Mouse (Mus musculus) ES-E14 (cell line): ENCODE data around the gene Mapk3. TPM values are rescaled to one million over a fixed set of nuclear protein-coding genes. Genes with fewer than 3 reads are reported as not detected.

Source experiments
- DNase-seq: peaks from one replicate; pipeline ENCODE4 v3.0.0-alpha.2; 2013; ENCODE audit warnings: low read depth, low spot score
- H3K27ac ChIP-seq: 2 replicates; pipeline ENCODE4 v1.5.1; 2012; ENCODE audit warnings: low read depth, mild to moderate bottlenecking, low read length, moderate library complexity, mixed read lengths; ENCODE audit not compliant: poor library complexity, insufficient read depth, severe bottlenecking
- H3K36me3 ChIP-seq: 2 replicates; pipeline ENCODE4 v1.6.1; 2012; ENCODE audit warnings: mild to moderate bottlenecking, low read length, moderate library complexity, mixed read lengths; ENCODE audit not compliant: control insufficient read depth, poor library complexity, insufficient read depth, severe bottlenecking
- H3K4me1 ChIP-seq, 2 experiments: fragments of 150-350 bp in 1 of 2; sonication (generic) in 1 of 2; 2 replicates each; pipeline ENCODE4 v1.6.1; 2012; ENCODE audit warnings: low read length in 2 of 2, mild to moderate bottlenecking in 1 of 2, mixed read lengths in 1 of 2; ENCODE audit not compliant: control insufficient read depth in 2 of 2, insufficient read depth in 2 of 2, poor library complexity in 1 of 2
- H3K4me3 ChIP-seq, 2 experiments: fragments of 150-350 bp in 1 of 2; sonication (generic) in 1 of 2; 2 replicates each; pipeline ENCODE4 v1.5.1; 2012; ENCODE audit warnings: low read length in 2 of 2, low read depth in 1 of 2, mild to moderate bottlenecking in 1 of 2, mixed read lengths in 1 of 2; ENCODE audit not compliant: insufficient read depth in 1 of 2, poor library complexity in 1 of 2, severe bottlenecking in 1 of 2
- H3K9ac ChIP-seq: 2 replicates; pipeline ENCODE4 v1.6.1; 2012; ENCODE audit warnings: low read depth, mild to moderate bottlenecking, low read length, mixed read lengths; ENCODE audit not compliant: poor library complexity, insufficient read depth, severe bottlenecking
- H3K9me3 ChIP-seq: fragments of 150-350 bp; sonication (generic); 2 replicates; pipeline ENCODE4 v1.6.1; 2012; ENCODE audit warnings: low read depth, mild to moderate bottlenecking, low read length; ENCODE audit not compliant: control insufficient read depth, insufficient read depth
- CHD2 ChIP-seq: IDR thresholded peaks from 2 replicates; pipeline ENCODE4 v1.6.1; 2014; ENCODE audit warnings: mild to moderate bottlenecking, low read depth, low read length, inconsistent platforms
- HCFC1 ChIP-seq: IDR thresholded peaks from 2 replicates; pipeline ENCODE4 v1.6.1; 2012; ENCODE audit warnings: low read length, inconsistent platforms, borderline replicate concordance; ENCODE audit not compliant: insufficient read depth
- MAFK ChIP-seq: IDR thresholded peaks from 2 replicates; pipeline ENCODE4 v1.6.1; 2014; ENCODE audit warnings: mild to moderate bottlenecking, low read depth, low read length, inconsistent platforms; ENCODE audit not compliant: insufficient read depth
- ZC3H11A ChIP-seq: IDR thresholded peaks from 2 replicates; pipeline ENCODE4 v1.6.1; 2012; ENCODE audit warnings: low read depth, mild to moderate bottlenecking, inconsistent platforms, low read length, borderline replicate concordance
- ZNF384 ChIP-seq: IDR thresholded peaks from 2 replicates; pipeline ENCODE4 v1.6.1; 2012; ENCODE audit warnings: low read depth, low read length, inconsistent platforms
- in situ Hi-C, 2 experiments: fragments of 600-800 bp; cut with MboI; formaldehyde crosslinking; loops; one replicate each; pipeline ENCODE4 v1.15.1; 2025; ENCODE audit warnings: low sequenced_read_pairs in 2 of 2, inconsistent platforms in 1 of 2; ENCODE audit not compliant: unreplicated experiment in 2 of 2
- total RNA-seq: library from RNA; depleted of rRNA; stranded (reverse); fragments of 300-350 nt; gene quantifications from 2 replicates; pipeline ENCODE4 v1.2.3, GENCODE M21; 2012

Gene Mapk3
- total RNA-seq, 1 experiment, result 31.1 TPM

DNA sequence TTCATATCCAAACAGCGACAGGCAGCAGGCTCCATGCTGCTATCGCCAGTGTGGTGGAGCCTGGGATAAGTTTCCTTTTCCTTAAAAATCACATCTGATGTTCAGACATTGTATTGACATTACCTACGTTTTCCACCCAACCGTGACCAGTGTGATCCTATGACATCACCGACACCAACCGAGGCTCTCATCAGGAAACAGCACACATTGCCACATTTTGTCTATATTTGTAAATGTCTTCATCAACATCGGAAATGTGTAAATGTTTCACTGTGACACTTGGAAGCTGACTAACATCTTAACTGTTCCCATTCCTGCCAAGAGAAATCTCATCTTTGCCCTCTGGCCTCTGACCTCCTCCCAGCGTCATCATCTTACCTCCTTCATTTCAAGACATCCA is 23.3 kb upstream of the Mapk3 start:
- DNase-seq, result no peak
- Histone ChIP-seq H3K4me1 (no peaks in the 10 kb centered on the region; a peak in 1 of 4 replicates), H3K27ac (no peak overlapping the region), H3K9me3 (no peaks in the 10 kb centered on the region), H3K9ac (no peak overlapping the region), H3K4me3 (no peak overlapping the region), H3K36me3 (no peaks in the 10 kb centered on the region)
- TF ChIP-seq ZNF384 (no peak), CHD2 (no peak), ZC3H11A (no peak), MAFK (no peak), HCFC1 (no peak)
- in situ Hi-C loops, result no loop called here

DNA sequence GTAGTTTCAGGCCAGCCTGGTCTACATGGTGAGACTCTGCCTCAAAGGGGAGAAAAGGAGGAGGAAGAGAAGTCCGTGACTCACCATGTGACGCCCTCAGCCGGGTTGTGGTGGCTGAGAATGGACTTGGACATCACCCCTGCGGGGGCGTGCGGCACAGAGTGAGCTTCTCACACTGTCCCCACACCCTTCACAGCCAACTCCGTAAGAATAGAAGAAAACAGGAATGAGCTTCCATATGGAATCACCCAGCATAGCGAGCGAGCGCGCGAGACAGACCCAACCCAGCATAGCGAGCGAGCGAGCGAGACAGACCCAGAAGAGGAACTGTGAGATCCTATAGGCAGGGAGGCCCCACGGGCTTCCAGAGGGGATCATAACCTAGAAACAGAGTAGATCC is 19.9 kb upstream of the Mapk3 start:
- H3K27ac ChIP-seq, result no peak overlapping the region
- peaks cover 0 to 4% of the 10 kb centered on the region in 2 experiments; a peak in 1 of 4 replicates for H3K4me1 ChIP-seq
- DNase-seq, result no peak
- H3K9ac ChIP-seq, result no peak overlapping the region
- TF ChIP-seq ZNF384, result no peak
- TF ChIP-seq ZC3H11A, result no peak
- TF ChIP-seq HCFC1, result no peak
- TF ChIP-seq CHD2, result no peak
- TF ChIP-seq MAFK, result no peak
- H3K9me3 ChIP-seq, result no peaks in the 10 kb centered on the region
- no peak overlapping the region for H3K4me3 ChIP-seq
- in situ Hi-C loops, result no loop called here
- H3K36me3 ChIP-seq, result no peaks in the 10 kb centered on the region

DNA sequence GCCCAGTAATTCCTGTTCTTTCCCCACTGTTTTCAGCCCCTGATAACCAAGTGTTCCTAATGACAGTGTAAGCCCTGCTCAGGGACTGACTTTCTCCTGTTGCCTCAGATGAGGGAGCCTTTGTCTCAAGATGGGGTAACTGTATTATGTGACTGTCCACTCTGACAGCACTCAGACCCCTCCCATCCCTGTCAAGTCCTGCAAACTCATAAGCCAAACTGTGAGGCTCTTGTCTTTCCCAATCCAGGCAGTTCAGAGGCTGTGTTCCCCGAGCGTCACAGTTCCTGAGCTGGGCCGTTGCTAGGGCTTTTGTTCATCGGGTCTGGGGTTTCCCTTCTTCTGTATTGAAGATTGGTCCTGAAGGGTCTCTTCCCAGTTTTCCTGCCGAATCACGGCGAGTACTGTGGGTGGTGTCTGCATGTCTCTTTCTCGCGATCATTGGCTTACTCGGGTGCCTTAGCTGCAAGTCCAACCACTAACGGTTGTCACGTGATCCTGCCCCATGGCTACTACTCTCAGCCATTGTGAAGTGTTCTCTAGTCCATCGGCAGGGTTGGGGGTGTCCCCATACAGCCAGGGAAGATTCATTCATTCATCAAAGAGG is 19.2 kb upstream of the Mapk3 start:
- no peak for DNase-seq
- H3K36me3 ChIP-seq, result no peaks in the 10 kb centered on the region
- no peaks in the 10 kb centered on the region for H3K9me3 ChIP-seq
- TF ChIP-seq MAFK (no peak), HCFC1 (no peak)
- no peak overlapping the region for H3K9ac ChIP-seq
- in situ Hi-C loops, result no loop called here
- peaks cover 0 to 4% of the 10 kb centered on the region in 2 experiments; a peak in 1 of 4 replicates for H3K4me1 ChIP-seq
- H3K27ac ChIP-seq, result no peak overlapping the region
- H3K4me3 ChIP-seq, result no peak overlapping the region

DNA sequence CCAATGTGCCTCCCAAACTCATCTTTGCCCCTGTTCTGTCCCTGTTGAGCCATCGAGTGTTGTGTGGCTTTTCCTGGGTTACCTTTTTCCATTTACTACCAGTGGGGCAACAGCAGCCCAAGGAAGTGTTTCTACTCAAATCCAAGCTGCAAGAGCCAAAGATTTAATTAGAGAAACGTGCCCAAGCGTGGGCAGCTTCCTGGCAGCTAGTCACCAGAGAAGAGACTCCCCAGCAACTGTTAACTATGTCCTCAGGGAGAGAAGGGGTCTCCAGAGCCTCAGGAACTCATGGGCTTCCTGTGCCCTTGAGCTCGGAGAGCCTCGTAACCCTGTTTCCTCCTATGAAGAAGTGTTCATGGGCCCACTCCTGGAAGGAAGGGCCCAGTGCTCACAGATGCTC is 18.4 kb upstream of the Mapk3 start:
- Histone ChIP-seq H3K9me3 (no peaks in the 10 kb centered on the region), H3K36me3 (no peaks in the 10 kb centered on the region), H3K9ac (no peak overlapping the region), H3K4me3 (no peak overlapping the region), H3K4me1 (peaks cover 0 to 4% of the 10 kb centered on the region in 2 experiments; a peak in 1 of 4 replicates), H3K27ac (no peak overlapping the region)
- in situ Hi-C loops, result no loop called here
- DNase-seq, result no peak
- TF ChIP-seq MAFK (no peak), HCFC1 (no peak)

DNA sequence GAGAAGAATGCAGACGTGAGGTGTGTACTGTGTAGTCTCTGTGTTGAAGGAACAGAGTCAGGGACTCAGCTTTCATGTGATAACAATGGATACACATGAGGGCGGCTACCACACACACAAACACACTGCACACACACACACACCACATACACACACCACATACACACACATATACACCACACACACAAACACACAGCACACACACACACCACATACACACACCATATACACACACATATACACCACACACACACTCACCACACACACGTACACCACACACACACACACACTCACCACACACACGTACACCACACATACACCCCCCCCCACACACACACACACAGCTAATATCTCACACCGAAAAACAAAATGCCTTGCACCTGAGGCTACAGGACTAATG is 17.9 kb upstream of the Mapk3 start:
- no peak for DNase-seq
- no peaks in the 10 kb centered on the region for H3K9me3 ChIP-seq
- TF ChIP-seq ZNF384 (no peak), ZC3H11A (no peak), HCFC1 (no peak)
- H3K36me3 ChIP-seq, result no peaks in the 10 kb centered on the region
- in situ Hi-C loops, result no loop called here
- H3K4me3 ChIP-seq, result no peak overlapping the region
- H3K27ac ChIP-seq, result no peak overlapping the region
- peaks cover 0 to 4% of the 10 kb centered on the region in 2 experiments; a peak in 1 of 4 replicates for H3K4me1 ChIP-seq
- H3K9ac ChIP-seq, result no peak overlapping the region
